Mouse (Mus musculus) gastrocnemius, adult 2 months (tissue): ENCODE measurements at regions not wholly inside any gene's neighbourhood (a gene's known extent, or its start where the extent isn't known, plus 50 kb on each side); places are given as distances from the start of the nearest gene placed in this dataset.
A peak's percentile ranks its signal among the peaks of the same experiment; 100 is the strongest.

Experiments used
- DNase-seq: peaks from one replicate; pipeline ENCODE4 v3.0.0; 2022
- H3K27ac ChIP-seq: fragments of 200-600 bp; 2 replicates; pipeline ENCODE4 v1.8.1; 2022; ENCODE audit warnings: mild to moderate bottlenecking
- H3K4me3 ChIP-seq: fragments of 200-600 bp; 2 replicates; pipeline ENCODE4 v1.8.1; 2022; ENCODE audit warnings: mild to moderate bottlenecking, moderate library complexity
- CTCF ChIP-seq: fragments of 200-600 bp; IDR thresholded peaks from 2 replicates; pipeline ENCODE4 v1.8.1; 2022; ENCODE audit warnings: antibody characterized with exemption, mild to moderate bottlenecking, moderate library complexity
- intact Hi-C: fragments of 180-260 bp; cut with DNase I; formaldehyde crosslinking; loops from one replicate; pipeline ENCODE4 v1.15.1; 2025

DNA sequence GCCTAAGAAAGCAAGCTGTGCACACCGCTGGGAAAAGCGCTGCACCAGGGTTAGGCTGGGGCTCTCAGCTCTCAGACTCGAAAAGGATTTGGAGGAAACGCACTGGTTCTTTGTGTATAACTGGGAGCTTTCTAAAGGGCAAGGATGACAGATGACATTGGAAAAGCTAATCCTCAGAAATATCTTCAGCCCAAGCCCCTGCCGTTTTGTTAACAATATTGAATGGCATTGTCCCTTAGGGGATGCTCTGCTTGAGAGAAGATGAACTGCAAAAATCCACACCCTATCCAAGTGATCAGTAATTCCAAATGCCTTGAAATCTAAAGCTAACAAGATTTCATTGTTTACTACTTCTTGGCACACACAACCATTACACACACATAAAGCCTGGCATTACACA is 419.1 kb downstream of the Fut8 start:
- no peak overlapping the region for H3K4me3 ChIP-seq
- no peak for TF ChIP-seq CTCF
- DNase-seq: no peak
- intact Hi-C loops: no loop called here
- H3K27ac ChIP-seq: no peak overlapping the region

DNA sequence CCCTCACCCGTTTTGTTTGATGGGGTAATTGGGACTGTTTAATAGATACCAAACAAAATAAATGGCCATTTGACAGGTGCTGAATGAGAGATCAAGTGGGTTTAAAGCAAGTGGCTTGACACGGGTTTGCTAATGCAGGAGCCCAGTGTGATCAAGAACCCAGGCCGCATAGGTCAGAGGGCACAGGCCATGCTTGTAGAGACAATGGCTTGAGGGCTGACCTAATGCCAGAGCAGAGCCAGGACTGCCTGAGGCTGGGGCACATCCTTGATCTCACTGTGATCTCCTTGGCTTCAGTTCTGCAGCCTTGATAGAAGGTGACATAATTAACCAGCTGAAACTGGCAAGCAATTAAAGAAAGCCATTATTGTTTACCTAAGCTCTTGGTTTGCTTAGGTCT is 420.0 kb downstream of the Fut8 start:
- no peak overlapping the region for H3K27ac ChIP-seq
- TF ChIP-seq CTCF: no peak
- H3K4me3 ChIP-seq: no peak overlapping the region
- intact Hi-C loops: no loop called here
- DNase-seq: no peak

DNA sequence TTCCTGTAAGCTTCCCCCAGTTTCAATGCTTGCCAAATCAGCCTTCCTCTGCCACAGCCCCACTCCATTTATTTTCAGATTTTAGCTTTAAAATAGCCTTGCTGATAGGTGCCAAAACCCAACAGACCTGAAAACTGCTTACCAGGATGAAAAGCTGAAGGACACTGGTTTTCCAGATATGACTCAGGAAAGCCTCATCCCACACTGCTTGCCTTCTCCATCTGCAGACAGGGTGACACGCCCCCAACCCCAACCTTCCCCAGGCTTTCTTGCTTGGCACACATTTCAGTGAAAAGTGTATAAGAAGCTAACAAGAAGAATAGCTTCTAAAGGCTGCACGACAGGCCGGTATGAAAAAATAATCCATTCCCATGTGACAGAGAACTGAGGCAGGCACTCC is 425.3 kb downstream of the Fut8 start:
- Histone ChIP-seq H3K4me3 (no peak overlapping the region), H3K27ac (no peak overlapping the region)
- no peak for DNase-seq
- no peak for TF ChIP-seq CTCF
- intact Hi-C loops: no loop called here

DNA sequence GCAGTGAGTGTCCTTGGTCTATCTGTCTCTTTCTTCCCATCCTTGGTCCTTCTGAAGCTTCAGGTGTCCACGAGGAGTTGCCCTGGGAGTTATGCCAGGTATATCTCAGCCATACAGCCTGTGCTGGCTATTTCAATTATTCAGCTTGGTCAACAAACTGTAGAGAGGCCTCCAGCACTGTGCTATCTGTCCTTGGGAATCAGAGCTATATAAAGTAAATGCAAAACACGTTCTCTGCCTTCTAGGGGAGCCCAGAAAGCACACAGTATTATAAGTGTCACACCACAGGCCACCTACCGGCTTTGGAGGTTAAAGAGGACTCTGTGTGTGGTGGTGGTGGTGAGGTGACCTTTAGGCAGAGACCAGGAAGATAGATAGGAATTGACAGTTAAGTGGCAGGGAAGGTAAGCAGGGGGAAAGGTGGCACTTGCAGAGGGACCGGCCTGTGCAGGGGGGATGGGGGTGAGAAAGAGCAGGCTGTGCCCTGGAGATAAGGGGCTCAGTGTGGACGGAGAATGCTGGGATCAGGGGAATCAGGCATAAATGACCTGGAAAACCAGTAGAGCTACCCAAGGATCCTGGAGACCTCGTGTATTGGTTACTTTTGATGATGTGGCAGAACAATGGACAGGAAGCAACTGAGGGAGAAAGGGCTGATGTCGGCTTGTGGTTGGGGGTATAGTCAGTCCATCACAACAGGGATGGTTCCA is 425.9 kb downstream of the Fut8 start:
- TF ChIP-seq CTCF: no peak
- intact Hi-C loops: no loop called here
- no peak overlapping the region for H3K4me3 ChIP-seq

DNA sequence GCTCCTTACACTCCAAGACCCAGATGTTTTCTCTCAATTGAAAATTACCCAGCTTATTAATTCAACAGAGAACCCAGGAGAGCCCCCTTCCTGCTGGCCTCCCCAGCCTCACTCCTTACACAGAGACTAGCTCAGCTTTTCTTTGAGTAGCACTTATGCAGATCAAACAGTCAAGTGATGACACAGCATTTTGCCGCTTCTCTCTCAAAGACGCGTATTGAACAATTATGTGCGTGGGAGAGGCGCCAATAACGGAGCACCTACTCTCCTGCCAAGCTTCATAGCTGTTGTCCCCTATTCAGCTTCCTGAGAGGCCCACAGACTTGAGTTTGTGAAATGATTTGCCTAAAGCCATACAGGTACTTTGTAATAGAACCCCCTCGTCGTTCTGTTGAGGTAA is 428.5 kb downstream of the Fut8 start:
- no peak for DNase-seq
- intact Hi-C loops: loop anchor here (5.0 kb wide), 3 partner anchors 64 to 429 kb away; partner anchors contain the start of gene Fut8
- Histone ChIP-seq H3K27ac (no peak overlapping the region), H3K4me3 (no peak overlapping the region)
- no peak for TF ChIP-seq CTCF

More for the DNA sequence above, 425.9 kb downstream of the Fut8 start:
- no peak overlapping the region for H3K27ac ChIP-seq
- DNase-seq: no peak

DNA sequence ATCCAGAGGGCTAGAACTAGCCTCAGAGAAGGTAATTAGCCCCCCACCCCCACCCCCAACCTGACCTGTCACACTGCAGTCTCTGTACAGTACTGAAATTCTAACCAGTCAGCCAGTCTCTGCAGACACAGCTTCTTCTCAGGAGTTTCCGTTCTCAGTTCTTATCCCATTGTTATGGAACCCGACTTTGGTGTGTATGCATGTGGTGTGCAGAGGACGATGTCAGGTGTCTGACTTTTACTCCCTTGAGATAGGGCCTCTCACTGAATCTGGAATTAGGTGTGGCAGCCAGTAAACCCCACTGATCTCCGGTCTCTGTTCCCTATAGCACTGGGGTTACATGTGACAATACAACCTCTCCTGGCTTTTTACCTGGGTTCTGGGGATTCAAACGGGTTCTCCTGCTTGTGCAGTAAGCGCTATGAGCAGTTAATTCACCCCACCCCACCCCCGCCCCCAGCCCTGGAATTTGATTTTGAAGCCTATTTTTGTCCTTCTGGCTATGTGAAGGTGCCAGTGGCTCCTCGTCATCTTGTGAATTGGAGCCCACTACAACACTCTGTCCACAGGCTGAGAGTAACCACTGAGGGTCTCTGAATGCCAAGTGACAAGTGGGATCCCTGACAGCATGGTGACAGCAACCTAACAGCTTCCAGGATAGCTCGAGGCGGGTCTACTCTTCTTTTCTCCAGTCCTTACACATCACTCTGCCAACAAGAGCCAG is 429.4 kb downstream of the Fut8 start:
- DNase-seq: no peak
- H3K4me3 ChIP-seq: no peak overlapping the region
- intact Hi-C loops: loop anchor here (5.0 kb wide), 3 partner anchors 65 to 430 kb away; partner anchors contain the start of gene Fut8
- no peak overlapping the region for H3K27ac ChIP-seq
- TF ChIP-seq CTCF: no peak

DNA sequence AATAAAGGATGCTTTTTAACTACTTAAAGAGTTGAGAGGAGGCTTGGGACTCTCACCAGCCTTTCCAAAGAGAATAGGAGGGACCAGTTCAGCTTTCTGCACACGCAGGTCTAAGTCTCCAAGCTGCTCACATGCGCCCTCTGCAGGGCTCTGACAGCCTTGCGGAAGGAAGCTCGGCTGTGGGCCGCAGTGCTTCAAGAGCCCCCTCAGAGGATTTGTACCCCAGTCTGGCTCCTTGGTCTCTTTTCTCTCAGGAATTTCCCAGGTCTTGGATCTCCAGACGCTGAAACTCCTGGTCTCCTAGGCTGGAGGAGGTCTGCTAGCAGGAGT is 429.9 kb downstream of the Fut8 start:
- peak; percentile 76 for DNase-seq
- no peak overlapping the region for H3K4me3 ChIP-seq
- peak; percentile 94 for TF ChIP-seq CTCF
- intact Hi-C loops: loop anchor here (5.0 kb wide), 3 partner anchors 66 to 431 kb away; partner anchors contain the start of gene Fut8
- H3K27ac ChIP-seq: no peak overlapping the region

DNA sequence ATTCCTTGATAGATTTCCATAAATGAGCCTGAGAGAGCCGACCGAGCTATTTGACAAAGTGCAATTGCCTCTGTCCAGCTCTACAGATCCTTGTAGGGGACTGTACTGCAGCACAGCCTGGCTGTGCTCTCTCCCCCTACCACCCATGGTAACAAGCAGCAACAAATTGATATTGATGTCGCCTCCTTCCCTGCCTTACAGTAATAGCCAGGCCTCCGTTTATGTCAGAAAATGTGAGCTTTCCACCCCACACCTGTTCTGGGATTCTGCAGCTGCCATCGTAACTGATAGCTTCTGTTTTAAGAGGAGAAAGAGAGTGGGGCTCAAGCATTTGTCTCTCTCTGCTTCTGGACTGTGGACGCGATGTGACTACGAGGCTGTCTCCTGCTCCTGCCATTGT is 432.6 kb downstream of the Fut8 start:
- Histone ChIP-seq H3K4me3 (no peak overlapping the region), H3K27ac (no peak overlapping the region)
- no peak for TF ChIP-seq CTCF
- intact Hi-C loops: no loop called here
- no peak for DNase-seq

DNA sequence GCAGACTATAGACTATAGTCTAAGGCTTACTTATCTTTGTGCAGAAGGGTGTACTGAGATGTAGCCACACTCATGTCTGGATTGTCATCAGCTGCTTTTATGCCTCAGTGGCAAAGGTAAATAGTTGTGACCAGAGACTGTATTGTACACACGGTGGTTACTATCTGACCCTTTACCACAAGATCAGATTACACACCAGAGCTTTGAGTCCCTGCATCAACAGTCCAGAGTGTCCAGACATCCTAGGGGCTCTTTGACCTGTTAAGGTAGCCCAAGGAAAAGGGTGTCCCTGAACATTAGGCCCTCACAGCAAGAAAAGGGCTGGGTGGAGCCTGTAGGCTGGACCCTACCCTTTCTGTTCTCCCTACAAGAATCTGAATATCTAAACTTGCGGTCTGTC is 436.4 kb downstream of the Fut8 start:
- TF ChIP-seq CTCF: no peak
- no peak for DNase-seq

DNA sequence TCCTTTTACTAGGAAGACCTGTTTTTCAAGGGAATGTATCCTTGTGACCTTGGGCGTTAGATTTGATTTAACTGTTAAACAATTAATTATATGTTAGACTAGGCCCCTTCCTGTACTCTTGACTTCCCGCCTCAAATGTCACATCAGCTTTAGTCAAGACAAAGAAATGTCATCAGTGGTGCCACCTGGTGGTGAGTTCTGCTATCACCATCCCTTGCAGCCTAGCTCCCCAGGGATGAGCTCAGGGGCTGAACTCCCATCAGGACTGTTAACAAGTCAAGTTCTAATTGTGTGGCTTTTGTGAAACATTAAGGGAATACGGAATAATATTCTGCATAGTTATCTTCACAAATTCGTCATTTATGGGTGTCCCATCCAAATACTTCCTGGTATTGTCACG is 436.8 kb downstream of the Fut8 start:
- peak; percentile 64 for TF ChIP-seq CTCF
- intact Hi-C loops: loop anchor here (2.0 kb wide), 1 partner anchor 674 kb away; no protein-coding TSS in a partner anchor
- Histone ChIP-seq H3K27ac (no peak overlapping the region), H3K4me3 (no peak overlapping the region)
- DNase-seq: peak; percentile 33

More for the DNA sequence above, 436.4 kb downstream of the Fut8 start:
- H3K4me3 ChIP-seq: no peak overlapping the region
- intact Hi-C loops: loop anchor here (2.0 kb wide), 1 partner anchor 674 kb away; no protein-coding TSS in a partner anchor
- H3K27ac ChIP-seq: no peak overlapping the region

DNA sequence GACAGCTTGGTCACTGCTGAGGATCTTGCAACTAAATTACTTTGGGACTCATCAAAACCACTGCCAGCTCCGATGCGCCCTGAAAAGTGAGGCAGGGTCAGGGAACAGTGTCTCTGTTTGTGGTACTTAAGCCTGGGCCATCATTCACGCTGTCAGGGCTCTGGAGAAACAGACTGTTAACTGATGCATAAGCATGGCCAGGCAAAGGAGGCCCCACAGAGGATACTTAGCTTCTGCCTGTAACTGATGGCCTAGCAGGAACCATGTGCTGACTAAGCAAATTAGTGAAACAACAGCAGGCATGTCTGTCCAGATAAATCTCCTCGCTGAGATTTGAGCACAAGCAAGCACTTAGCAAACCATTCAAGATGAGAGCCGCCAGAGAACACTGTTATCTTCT is 440.1 kb downstream of the Fut8 start:
- DNase-seq: no peak
- no peak overlapping the region for H3K27ac ChIP-seq
- intact Hi-C loops: no loop called here

DNA sequence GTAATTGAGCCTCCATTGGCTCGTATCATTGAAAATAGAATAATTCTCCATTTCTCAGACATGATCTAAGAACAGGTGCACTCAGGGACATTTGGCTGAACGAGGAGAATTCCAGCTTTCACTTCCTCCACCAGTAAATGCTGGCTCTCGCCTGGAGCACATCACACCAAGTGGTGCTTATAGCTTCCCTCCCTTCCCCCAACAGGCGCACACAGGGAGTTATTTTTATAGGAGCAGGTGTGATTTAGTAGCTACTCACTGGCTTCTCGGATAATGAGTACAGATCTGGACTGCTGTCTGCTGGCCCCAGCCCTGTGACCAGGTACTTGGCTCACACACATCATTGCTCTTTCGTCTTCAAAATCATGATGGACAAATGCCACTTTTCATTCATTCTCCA is 456.2 kb downstream of the Fut8 start:
- H3K27ac ChIP-seq: no peak overlapping the region
- no peak for DNase-seq
- H3K4me3 ChIP-seq: no peak overlapping the region
- no peak for TF ChIP-seq CTCF
- intact Hi-C loops: no loop called here

More for the DNA sequence above, 440.1 kb downstream of the Fut8 start:
- no peak overlapping the region for H3K4me3 ChIP-seq
- TF ChIP-seq CTCF: no peak

DNA sequence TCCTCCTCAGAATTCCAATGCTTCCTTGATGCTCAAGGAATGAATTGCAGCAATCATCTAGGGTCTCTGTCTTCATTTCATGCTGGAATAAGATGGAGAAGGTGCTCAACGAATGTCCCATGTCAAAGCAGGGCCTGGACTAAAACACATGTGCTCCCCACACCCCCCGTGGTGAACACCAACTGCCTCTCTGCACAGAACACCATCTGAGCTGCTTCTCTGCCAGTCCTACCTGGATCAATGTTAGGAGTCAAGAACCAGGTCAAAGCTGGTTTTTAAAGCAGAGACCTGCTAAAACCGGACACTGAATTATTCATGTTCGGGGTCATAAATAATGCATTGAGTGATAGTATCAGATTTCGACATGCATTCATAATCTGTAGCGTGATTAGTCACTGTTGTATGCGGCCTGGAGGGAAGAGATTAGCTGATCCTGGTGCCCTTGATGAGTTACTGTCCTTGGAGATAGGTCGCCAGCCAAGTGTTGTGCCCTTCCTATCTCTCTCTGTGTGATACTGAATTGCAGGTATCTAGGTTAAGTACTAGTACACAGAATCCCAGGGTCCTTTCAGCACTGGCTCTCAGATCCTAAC is 458.2 kb downstream of the Fut8 start:
- TF ChIP-seq CTCF: no peak
- intact Hi-C loops: no loop called here
- DNase-seq: no peak
- Histone ChIP-seq H3K4me3 (no peak overlapping the region), H3K27ac (no peak overlapping the region)
